20 mouse cellular contexts compared by ENCODE assay signal in the genomic region with DNA sequence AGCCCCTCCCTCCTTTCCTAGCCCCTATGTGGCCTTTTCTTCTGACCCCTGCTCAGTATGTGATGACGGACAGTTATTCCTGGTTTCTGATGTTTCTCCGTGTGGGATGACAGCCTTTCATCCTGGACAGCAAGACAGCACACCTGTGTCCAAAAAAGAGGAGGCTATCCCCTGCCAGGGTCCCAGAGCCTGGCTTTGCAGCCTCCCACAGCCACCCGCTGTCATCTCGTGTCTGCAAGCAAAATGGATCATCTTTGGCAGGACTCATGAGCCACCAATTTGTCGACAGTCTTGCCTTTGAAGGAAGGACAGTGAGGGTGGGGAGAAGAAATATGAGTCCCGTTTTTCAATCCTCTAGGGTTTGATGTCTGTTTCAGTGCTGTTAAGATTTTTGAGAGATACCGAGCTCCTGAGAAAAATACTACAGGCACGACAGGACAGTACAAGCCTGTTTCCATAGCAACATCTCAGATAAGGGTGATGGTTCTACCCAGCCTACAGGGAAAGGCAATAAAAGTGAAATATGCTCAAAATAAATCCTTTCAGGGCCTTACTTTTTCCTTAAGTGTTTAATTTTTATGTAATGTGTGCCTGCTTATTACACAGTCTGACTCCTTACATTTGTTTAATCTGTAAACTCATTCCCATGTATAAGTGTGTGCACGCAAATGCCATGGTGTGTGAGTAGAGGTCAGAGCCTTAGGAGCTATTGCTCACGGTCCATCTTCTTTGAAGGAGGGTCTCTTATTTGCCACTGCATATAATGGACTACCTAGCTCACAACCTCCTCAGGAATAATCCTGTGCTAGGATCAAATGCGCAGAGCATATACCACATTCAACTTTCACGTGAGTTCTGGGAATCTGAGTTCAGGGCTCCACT.
DNase-seq lines count a peak whose midpoint lies in the region; ATAC-seq and TF ChIP-seq lines count a peak whose summit lies in the region.
"Had no signal": no experiment of that assay in that cellular context is flagged by ENCODE, and none has a peak within 500 bp of the region (broad histone marks: within the 10 kb centered on the region; RNA-seq: fewer than 3 reads in every experiment).

No protein-coding gene starts in this region.

- no peak for TF ChIP-seq POLR2A in cerebellum, adult 2 months (IDR thresholded peaks at IDR 0.05; ENCODE audit: borderline replicate concordance, insufficient read depth, low read length)

- DNase-seq in forebrain, embryonic 14.5 days (ENCODE audit: low spot score), result peak; percentile 41
- DNase-seq in hindbrain, embryonic 11.5 days (ENCODE audit: low spot score), result no peak
- DNase-seq in hindbrain, embryonic 14.5 days (ENCODE audit: low spot score), result peak; percentile 45
- DNase-seq in cerebellum, adult 2 months, result no peak
- DNase-seq: adrenal gland, adult 8-10 months; cerebellum, adult 11-12 months; cerebellum, postnatal 25 days; embryo, embryonic 11 days; gastrocnemius, postnatal 10 days; heart, adult 2 months; kidney, adult 11 months; lung, adult 18-20 months; lung, postnatal 14 days had no signal

- H3K4me1 ChIP-seq in forebrain, embryonic 14.5 days (ENCODE audit: control insufficient read depth, insufficient read depth, low read length), result no peaks in the 10 kb centered on the region
- no peaks in the 10 kb centered on the region for H3K4me1 ChIP-seq in forebrain, embryonic 13.5 days
- H3K4me1 ChIP-seq in hindbrain, embryonic 13.5 days (replicated peaks), result peaks cover 8% of the 10 kb centered on the region
- no peaks in the 10 kb centered on the region for H3K4me1 ChIP-seq in hindbrain, embryonic 11.5 days (replicated peaks; ENCODE audit: control insufficient read depth, insufficient read depth, low read length)
- 0 out of 2 replicates have a peak, but pooled peaks cover 7% of the 10 kb centered on the region for H3K4me1 ChIP-seq in hindbrain, embryonic 14.5 days (replicated peaks; ENCODE audit: control insufficient read depth, insufficient read depth, low read length)
- H3K4me1 ChIP-seq in neural tube, embryonic 14.5 days (ENCODE audit: control insufficient read depth, insufficient read depth, low read length), result 0 out of 2 replicates have a peak, but pooled peaks cover 4% of the 10 kb centered on the region
- no peaks in the 10 kb centered on the region for H3K4me1 ChIP-seq in cerebellum, adult 2 months (ENCODE audit: control insufficient read depth, insufficient read depth, low read length)

- ATAC-seq in forebrain, embryonic 14.5 days, result no peak
- ATAC-seq in forebrain, embryonic 13.5 days, result no peak
- ATAC-seq in hindbrain, embryonic 13.5 days (ENCODE audit: low FRiP score), result no peak
- ATAC-seq in hindbrain, embryonic 11.5 days (ENCODE audit: low FRiP score), result no peak
- no peak for ATAC-seq in hindbrain, embryonic 14.5 days (ENCODE audit: low FRiP score)
- peak; percentile 84 for ATAC-seq in neural tube, embryonic 14.5 days (ENCODE audit: low read depth)
- ATAC-seq: CD4-positive, CD25-positive, alpha-beta regulatory T cell, adult 4 months; Patski had no signal

- no peaks in the 10 kb centered on the region for H3K36me3 ChIP-seq in forebrain, embryonic 14.5 days (ENCODE audit: control insufficient read depth, insufficient read depth, low read length)
- H3K36me3 ChIP-seq in forebrain, embryonic 13.5 days (ENCODE audit: poor library complexity, severe bottlenecking), result no peaks in the 10 kb centered on the region
- no peaks in the 10 kb centered on the region for H3K36me3 ChIP-seq in hindbrain, embryonic 13.5 days
- no peaks in the 10 kb centered on the region for H3K36me3 ChIP-seq in hindbrain, embryonic 11.5 days (ENCODE audit: control insufficient read depth, insufficient read depth, low read length)
- no peaks in the 10 kb centered on the region for H3K36me3 ChIP-seq in hindbrain, embryonic 14.5 days (replicated peaks; ENCODE audit: control insufficient read depth, insufficient read depth)
- H3K36me3 ChIP-seq in neural tube, embryonic 14.5 days (ENCODE audit: control insufficient read depth, insufficient read depth, low read length), result no peaks in the 10 kb centered on the region

- H3K9me3 ChIP-seq in forebrain, embryonic 14.5 days (replicated peaks; ENCODE audit: control insufficient read depth, low read length), result no peaks in the 10 kb centered on the region
- no peaks in the 10 kb centered on the region for H3K9me3 ChIP-seq in forebrain, embryonic 13.5 days (replicated peaks)
- H3K9me3 ChIP-seq in hindbrain, embryonic 13.5 days, result no peaks in the 10 kb centered on the region
- no peaks in the 10 kb centered on the region for H3K9me3 ChIP-seq in hindbrain, embryonic 11.5 days (ENCODE audit: control insufficient read depth, low read length)
- no peaks in the 10 kb centered on the region for H3K9me3 ChIP-seq in hindbrain, embryonic 14.5 days (ENCODE audit: control insufficient read depth, low read length)
- no peaks in the 10 kb centered on the region for H3K9me3 ChIP-seq in neural tube, embryonic 14.5 days (ENCODE audit: control insufficient read depth, low read length)

- no peak for TF ChIP-seq CTCF in cerebellum, adult 2 months (IDR thresholded peaks at IDR 0.05; ENCODE audit: borderline replicate concordance, insufficient read depth, low read depth, low read length)

- H3K27me3 ChIP-seq in forebrain, embryonic 14.5 days (replicated peaks; ENCODE audit: control insufficient read depth, insufficient read depth, low read length), result no peaks in the 10 kb centered on the region
- no peaks in the 10 kb centered on the region for H3K27me3 ChIP-seq in forebrain, embryonic 13.5 days
- no peaks in the 10 kb centered on the region for H3K27me3 ChIP-seq in hindbrain, embryonic 13.5 days
- no peaks in the 10 kb centered on the region for H3K27me3 ChIP-seq in hindbrain, embryonic 11.5 days (ENCODE audit: control insufficient read depth, insufficient read depth, low read length)
- no peaks in the 10 kb centered on the region for H3K27me3 ChIP-seq in hindbrain, embryonic 14.5 days (ENCODE audit: control insufficient read depth, insufficient read depth, low read length)
- H3K27me3 ChIP-seq in neural tube, embryonic 14.5 days (ENCODE audit: control insufficient read depth, insufficient read depth, low read length), result no peaks in the 10 kb centered on the region
- H3K27me3 ChIP-seq in cerebellum, adult 2 months (ENCODE audit: control insufficient read depth, insufficient read depth, low read length), result no peaks in the 10 kb centered on the region; the same call in 1 of the 2 replicates
- H3K27me3 ChIP-seq: Patski had no signal

- H3K4me2 ChIP-seq in forebrain, embryonic 14.5 days (ENCODE audit: low read length), result no peak overlapping the region
- no peak overlapping the region for H3K4me2 ChIP-seq in forebrain, embryonic 13.5 days
- H3K4me2 ChIP-seq in hindbrain, embryonic 13.5 days, result no peak overlapping the region
- no peak overlapping the region for H3K4me2 ChIP-seq in hindbrain, embryonic 11.5 days (replicated peaks; ENCODE audit: low read depth, low read length)
- H3K4me2 ChIP-seq in hindbrain, embryonic 14.5 days (replicated peaks), result no peak overlapping the region
- no peak overlapping the region for H3K4me2 ChIP-seq in neural tube, embryonic 14.5 days (ENCODE audit: low read depth, low read length)
- H3K4me2 ChIP-seq: liver, embryonic 11.5 days had no signal

- no peak overlapping the region for H3K27ac ChIP-seq in forebrain, embryonic 14.5 days (ENCODE audit: low read depth, low read length)
- no peak overlapping the region for H3K27ac ChIP-seq in forebrain, embryonic 13.5 days
- H3K27ac ChIP-seq in hindbrain, embryonic 13.5 days, result peak overlapping the region; percentile 56
- H3K27ac ChIP-seq in hindbrain, embryonic 11.5 days (ENCODE audit: low read depth, low read length), result no peak overlapping the region
- peak overlapping the region; percentile 60 for H3K27ac ChIP-seq in hindbrain, embryonic 14.5 days
- peak overlapping the region; percentile 17; the same call in 1 of the 2 replicates for H3K27ac ChIP-seq in neural tube, embryonic 14.5 days (ENCODE audit: low read depth, low read length)
- no peak overlapping the region for H3K27ac ChIP-seq in cerebellum, adult 2 months (ENCODE audit: insufficient read depth, low read length)
- H3K27ac ChIP-seq: heart, adult 2 months; kidney, postnatal 0 days had no signal

- H3K4me3 ChIP-seq in forebrain, embryonic 14.5 days (ENCODE audit: low read depth, low read length), result no peak overlapping the region
- no peak overlapping the region for H3K4me3 ChIP-seq in forebrain, embryonic 13.5 days
- no peak overlapping the region for H3K4me3 ChIP-seq in hindbrain, embryonic 13.5 days
- H3K4me3 ChIP-seq in hindbrain, embryonic 11.5 days (ENCODE audit: low read depth, low read length), result no peak overlapping the region
- no peak overlapping the region for H3K4me3 ChIP-seq in hindbrain, embryonic 14.5 days (replicated peaks; ENCODE audit: low read length)
- H3K4me3 ChIP-seq in neural tube, embryonic 14.5 days (ENCODE audit: low read depth, low read length), result no peak overlapping the region
- no peak overlapping the region for H3K4me3 ChIP-seq in cerebellum, adult 2 months (replicated peaks; ENCODE audit: insufficient read depth, low read depth, low read length)
- H3K4me3 ChIP-seq: heart, adult 2 months had no signal

- no peak overlapping the region for H3K9ac ChIP-seq in forebrain, embryonic 14.5 days (ENCODE audit: low read length)
- H3K9ac ChIP-seq in forebrain, embryonic 13.5 days, result no peak overlapping the region
- H3K9ac ChIP-seq in hindbrain, embryonic 13.5 days, result no peak overlapping the region; the same call in 1 of the 2 replicates
- H3K9ac ChIP-seq in hindbrain, embryonic 11.5 days (ENCODE audit: low read depth, low read length), result no peak overlapping the region
- no peak overlapping the region for H3K9ac ChIP-seq in hindbrain, embryonic 14.5 days
- H3K9ac ChIP-seq in neural tube, embryonic 14.5 days (replicated peaks; ENCODE audit: low read depth, low read length), result no peak overlapping the region

- 86% methylated on average over 12 of the region's 12 CpGs for WGBS in forebrain, embryonic 14.5 days
- WGBS in forebrain, embryonic 13.5 days, result 86% methylated on average over 12 of the region's 12 CpGs
- WGBS in hindbrain, embryonic 13.5 days, result 71% methylated on average over 12 of the region's 12 CpGs
- WGBS in hindbrain, embryonic 11.5 days, result 80% methylated on average over 12 of the region's 12 CpGs
- 68% methylated on average over 12 of the region's 12 CpGs for WGBS in hindbrain, embryonic 14.5 days
- 58% methylated on average over 12 of the region's 12 CpGs for WGBS in neural tube, embryonic 14.5 days
- WGBS in cerebellum, adult 2 months, result 55% methylated on average over 12 of the region's 12 CpGs

Comparison
In these comparisons a context has a peak if more than half of its experiments do, and no peak if none do; other contexts are left out.
1. DNase-seq: peak in forebrain, embryonic 14.5 days (single experiment) and hindbrain, embryonic 14.5 days (single experiment); none in hindbrain, embryonic 11.5 days (single experiment) and cerebellum, adult 2 months (0 of 2).
2. H3K27ac ChIP-seq: peak in hindbrain, embryonic 13.5 days (single experiment), hindbrain, embryonic 14.5 days (single experiment) and neural tube, embryonic 14.5 days (single experiment); none in forebrain, embryonic 14.5 days (single experiment), forebrain, embryonic 13.5 days (single experiment), hindbrain, embryonic 11.5 days (single experiment) and cerebellum, adult 2 months (single experiment).